Mouse (Mus musculus) liver, adult 2 months (tissue): ENCODE measurements at regions not wholly inside any gene's neighbourhood (a gene's known extent, or its start where the extent isn't known, plus 50 kb on each side); places are given as distances from the start of the nearest gene placed in this dataset.
A peak's percentile ranks its signal among the peaks of the same experiment; 100 is the strongest.

Source experiments
- DNase-seq: peaks from one replicate; pipeline ENCODE4 v3.0.0-alpha.2; 2011; ENCODE audit warnings: low read depth, low spot score; ENCODE audit errors: extremely low read depth
- H3K27ac ChIP-seq: fragments of 200-500 bp; replicated peaks from 2 replicates; pipeline ENCODE4 v1.5.1; 2012; ENCODE audit warnings: low read depth, mild to moderate bottlenecking, control low read depth, inconsistent platforms, low read length; ENCODE audit not compliant: insufficient read depth
- H3K27me3 ChIP-seq: fragments of 200-500 bp; 2 replicates; pipeline ENCODE4 v1.6.1; 2012; ENCODE audit warnings: mild to moderate bottlenecking, moderate library complexity, low read length, inconsistent platforms; ENCODE audit not compliant: control insufficient read depth, insufficient read depth
- H3K36me3 ChIP-seq: fragments of 200-500 bp; 2 replicates; pipeline ENCODE4 v1.6.1; 2012; ENCODE audit warnings: low read length, inconsistent platforms; ENCODE audit not compliant: control insufficient read depth, insufficient read depth
- H3K4me1 ChIP-seq: fragments of 200-500 bp; 2 replicates; pipeline ENCODE4 v1.6.1; 2011; ENCODE audit warnings: low read length; ENCODE audit not compliant: control insufficient read depth, insufficient read depth
- H3K4me3 ChIP-seq: fragments of 200-500 bp; 2 replicates; pipeline ENCODE4 v1.5.1; 2011; ENCODE audit warnings: low read depth, mild to moderate bottlenecking, control low read depth, low read length, moderate library complexity; ENCODE audit not compliant: insufficient read depth
- H3K79me2 ChIP-seq: fragments of 200-500 bp; 2 replicates; pipeline ENCODE4 v1.6.1; 2012; ENCODE audit warnings: inconsistent platforms, mild to moderate bottlenecking, low read length, moderate library complexity; ENCODE audit not compliant: control insufficient read depth, insufficient read depth
- H3K9ac ChIP-seq: fragments of 200-500 bp; 2 replicates; pipeline ENCODE4 v1.6.1; 2012; ENCODE audit warnings: low read depth, mild to moderate bottlenecking, control low read depth, inconsistent platforms, low read length
- CTCF ChIP-seq: fragments of 200-500 bp; IDR thresholded peaks from 2 replicates; pipeline ENCODE4 v1.5.1; 2011; ENCODE audit warnings: low read depth, low read length, control low read depth
- POLR2A ChIP-seq: fragments of 200-500 bp; IDR thresholded peaks from 2 replicates; pipeline ENCODE4 v1.6.1; 2011; ENCODE audit warnings: low read length, control low read depth; ENCODE audit not compliant: insufficient read depth; ENCODE audit errors: extremely low read depth
- WGBS: fragments of 180-500 bp; shearing (Covaris S2); methylation state at CpG from one replicate; pipeline ENCODE4 v1.1.7; 2018; 5-methylcytosine and 5-hydroxymethylcytosine counted together

- Histone ChIP-seq H3K4me3 (no peak overlapping the region), H3K4me1 (peaks cover 9% of the 10 kb centered on the region), H3K27me3 (no peaks in the 10 kb centered on the region), H3K9ac (no peak overlapping the region), H3K27ac (no peak overlapping the region), H3K36me3 (no peaks in the 10 kb centered on the region), H3K79me2 (no peaks in the 10 kb centered on the region)
- no peak for DNase-seq
- no peak for TF ChIP-seq POLR2A
- no peak for TF ChIP-seq CTCF
- 63% methylated on average over 11 of the region's 11 CpGs for WGBS
These were observed 382.7 kb upstream of the Zfp703 start for GRCm38 (mm10) chr8:26594369-26594920.

DNA sequence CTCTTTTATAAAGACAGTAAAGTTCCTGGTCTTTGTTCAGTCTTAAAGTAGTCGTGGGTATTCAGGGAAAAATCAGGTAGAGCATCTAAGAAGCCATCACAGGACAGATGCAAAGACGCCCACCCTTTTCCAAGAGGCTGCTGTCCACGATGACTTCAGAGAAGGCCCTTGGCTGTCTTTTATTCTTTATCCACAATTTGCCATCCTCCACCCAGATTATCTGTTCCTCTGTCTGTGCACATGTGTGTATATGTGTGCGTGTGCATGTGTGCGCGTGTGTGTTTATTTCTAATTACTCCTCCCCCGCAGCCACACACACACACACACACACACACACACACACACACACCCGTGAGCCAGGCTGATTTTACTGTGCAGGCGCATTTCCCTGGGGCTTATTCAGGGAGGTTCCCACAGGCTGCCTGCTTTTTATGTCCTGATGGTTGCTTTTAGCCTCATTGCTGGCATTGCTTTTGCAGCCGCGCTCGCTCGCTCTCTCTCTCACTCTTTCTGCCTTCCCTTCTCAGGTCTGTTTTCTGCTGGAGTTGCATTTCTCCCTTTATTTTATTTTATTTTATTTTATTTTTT is 381.6 kb upstream of the Zfp703 start:
- 90% methylated on average over 13 of the region's 13 CpGs for WGBS
- no peak for DNase-seq

GRCm38 (mm10) chr8:26596665-26597362 is 380.3 kb upstream of the Zfp703 start:
- Histone ChIP-seq H3K27me3 (no peaks in the 10 kb centered on the region), H3K4me3 (no peak overlapping the region), H3K27ac (no peak overlapping the region), H3K4me1 (peaks cover 9% of the 10 kb centered on the region), H3K79me2 (no peaks in the 10 kb centered on the region), H3K36me3 (no peaks in the 10 kb centered on the region), H3K9ac (no peak overlapping the region)
- TF ChIP-seq CTCF (peak; percentile 14; the same call in 1 of the 2 replicates), POLR2A (no peak)
- DNase-seq = peak; percentile 17
- 65% methylated on average over 7 of the region's 7 CpGs for WGBS

More for the DNA sequence above, 381.6 kb upstream of the Zfp703 start:
- H3K79me2 ChIP-seq = no peaks in the 10 kb centered on the region
- H3K4me1 ChIP-seq = peaks cover 9% of the 10 kb centered on the region
- TF ChIP-seq CTCF (no peak), POLR2A (no peak)
- no peaks in the 10 kb centered on the region for H3K27me3 ChIP-seq
- no peak overlapping the region for H3K4me3 ChIP-seq
- no peak overlapping the region for H3K9ac ChIP-seq
- no peak overlapping the region for H3K27ac ChIP-seq
- H3K36me3 ChIP-seq = no peaks in the 10 kb centered on the region

GRCm38 (mm10) chr8:26598520-26598919 is 378.6 kb upstream of the Zfp703 start:
- H3K4me3 ChIP-seq = no peak overlapping the region
- H3K4me1 ChIP-seq = peaks cover 2% of the 10 kb centered on the region
- no peak for TF ChIP-seq POLR2A
- TF ChIP-seq CTCF = no peak
- H3K9ac ChIP-seq = no peak overlapping the region
- 81% methylated on average over 8 of the region's 8 CpGs for WGBS
- H3K79me2 ChIP-seq = no peaks in the 10 kb centered on the region
- H3K27me3 ChIP-seq = no peaks in the 10 kb centered on the region
- no peaks in the 10 kb centered on the region for H3K36me3 ChIP-seq
- H3K27ac ChIP-seq = no peak overlapping the region
- no peak for DNase-seq

GRCm38 (mm10) chr8:26600127-26600526 is 377.0 kb upstream of the Zfp703 start:
- DNase-seq = no peak
- 72% methylated on average over 9 of the region's 9 CpGs for WGBS
- no peak overlapping the region for H3K27ac ChIP-seq
- H3K79me2 ChIP-seq = no peaks in the 10 kb centered on the region
- no peak overlapping the region for H3K4me3 ChIP-seq
- H3K27me3 ChIP-seq = no peaks in the 10 kb centered on the region
- TF ChIP-seq CTCF = no peak
- H3K9ac ChIP-seq = no peak overlapping the region
- no peaks in the 10 kb centered on the region for H3K36me3 ChIP-seq
- H3K4me1 ChIP-seq = no peaks in the 10 kb centered on the region

GRCm38 (mm10) chr8:26608001-26608400 is 369.1 kb upstream of the Zfp703 start:
- TF ChIP-seq POLR2A (no peak), CTCF (no peak)
- H3K36me3 ChIP-seq = no peaks in the 10 kb centered on the region
- H3K27ac ChIP-seq = no peak overlapping the region
- no peaks in the 10 kb centered on the region for H3K27me3 ChIP-seq
- DNase-seq = no peak
- no peaks in the 10 kb centered on the region for H3K4me1 ChIP-seq
- H3K79me2 ChIP-seq = no peaks in the 10 kb centered on the region
- no peak overlapping the region for H3K4me3 ChIP-seq
- WGBS = 81% methylated on average over 1 of the region's 1 CpGs
- H3K9ac ChIP-seq = no peak overlapping the region
